Mouse (Mus musculus) kidney, postnatal 0 days (tissue): ENCODE measurements at regions not wholly inside any gene's neighbourhood (a gene's known extent, or its start where the extent isn't known, plus 50 kb on each side); places are given as distances from the start of the nearest gene placed in this dataset.

ENCODE experiments used
- ATAC-seq: fragments of 200-750 bp; cut with Nextera tagmentation; replicated peaks from 2 replicates; pipeline ENCODE4 v1.8.0; 2017; ENCODE audit warnings: low read depth, moderate number of reproducible peaks, moderate TSS enrichment, moderate library complexity; ENCODE audit not compliant: low FRiP score
- DNase-seq: peaks from one replicate; pipeline ENCODE4 v3.0.0-alpha.2; 2016; ENCODE audit warnings: low spot score
- H3K27ac ChIP-seq: fragments of 300-500 bp; sonication (generic); 2 replicates; pipeline ENCODE4 v1.5.1; 2014; ENCODE audit warnings: mild to moderate bottlenecking
- H3K27me3 ChIP-seq: fragments of 300-500 bp; sonication (generic); 2 replicates; pipeline ENCODE4 v1.6.1; 2014; ENCODE audit warnings: low read length, mixed read lengths; ENCODE audit not compliant: insufficient read depth
- H3K36me3 ChIP-seq: fragments of 300-500 bp; sonication (generic); 2 replicates; pipeline ENCODE4 v1.6.1; 2014; ENCODE audit warnings: low read length, mixed read lengths; ENCODE audit not compliant: insufficient read depth
- H3K4me1 ChIP-seq: fragments of 300-500 bp; sonication (generic); replicated peaks from 2 replicates; pipeline ENCODE4 v1.6.1; 2014; ENCODE audit warnings: antibody characterized with exemption, low read length, mixed read lengths; ENCODE audit not compliant: insufficient read depth
- H3K4me2 ChIP-seq: fragments of 300-500 bp; sonication (generic); 2 replicates; pipeline ENCODE4 v1.6.1; 2014; ENCODE audit warnings: mild to moderate bottlenecking, low read length, moderate library complexity, mixed read lengths
- H3K4me3 ChIP-seq: fragments of 300-500 bp; sonication (generic); replicated peaks from 2 replicates; pipeline ENCODE4 v1.5.1; 2014; ENCODE audit warnings: low read depth, low read length
- H3K9ac ChIP-seq: fragments of 300-500 bp; sonication (generic); 2 replicates; pipeline ENCODE4 v1.6.1; 2014; ENCODE audit warnings: low read depth, low read length
- H3K9me3 ChIP-seq: fragments of 300-500 bp; sonication (generic); replicated peaks from 2 replicates; pipeline ENCODE4 v1.6.1; 2016; ENCODE audit warnings: low read length, inconsistent platforms, mixed read lengths
- CTCF ChIP-seq: IDR thresholded peaks from 2 replicates; pipeline ENCODE4 v1.5.1; 2016; ENCODE audit warnings: antibody characterized with exemption, low read depth, mild to moderate bottlenecking, moderate library complexity
- WGBS: fragments of 180-500 bp; shearing (Covaris S2); extraction: QIAGEN DNeasy Blood & Tissue Kit; methylation state at CpG from one replicate; pipeline ENCODE4 v1.1.7; 2014; 5-methylcytosine and 5-hydroxymethylcytosine counted together

DNA sequence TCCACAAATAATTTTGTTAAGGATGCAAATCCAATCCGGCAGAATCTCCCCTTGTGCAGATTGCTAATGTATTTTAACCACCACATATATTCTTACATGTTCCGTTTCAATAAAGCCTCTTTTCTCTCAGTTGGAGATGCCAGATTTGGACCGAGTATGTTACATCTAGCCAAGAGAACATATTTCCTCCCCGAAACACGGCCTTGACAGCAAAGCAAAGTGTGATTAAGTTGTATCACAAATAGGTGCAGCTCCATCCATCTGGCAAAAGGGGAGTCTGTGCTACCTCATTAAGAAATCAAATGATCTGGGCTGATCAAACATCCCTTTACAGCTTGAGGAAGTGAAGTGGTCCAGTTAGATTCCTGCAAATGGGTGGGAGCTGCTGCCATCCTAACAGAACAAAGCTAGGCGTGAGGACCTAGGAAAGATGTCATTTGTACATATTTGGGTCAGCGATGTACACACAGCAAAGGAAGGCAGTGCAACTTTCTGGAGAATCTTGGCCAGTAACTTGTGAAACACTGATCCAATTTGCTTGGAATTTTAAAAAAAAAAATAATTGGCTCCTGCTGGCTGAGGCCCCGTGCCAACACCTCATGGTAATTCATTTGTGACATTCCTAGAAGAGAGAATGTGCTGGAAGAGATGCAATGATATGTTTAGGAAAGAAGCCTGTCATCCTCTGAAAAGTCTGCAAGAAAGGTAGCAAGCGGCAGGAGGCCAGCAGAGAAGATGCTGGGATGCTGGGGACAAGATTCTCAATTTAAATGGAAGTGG, 223.8 kb downstream of the Rpl10-ps3 start:
- 78% methylated on average over 9 of the region's 9 CpGs for WGBS
- Histone ChIP-seq H3K4me3 (no peak overlapping the region), H3K9ac (no peak overlapping the region), H3K27ac (no peak overlapping the region), H3K4me1 (no peaks in the 10 kb centered on the region), H3K36me3 (no peaks in the 10 kb centered on the region), H3K4me2 (no peak overlapping the region), H3K27me3 (no peaks in the 10 kb centered on the region), H3K9me3 (no peaks in the 10 kb centered on the region)
- no peak for TF ChIP-seq CTCF
- DNase-seq (no peak), ATAC-seq (no peak)

DNA sequence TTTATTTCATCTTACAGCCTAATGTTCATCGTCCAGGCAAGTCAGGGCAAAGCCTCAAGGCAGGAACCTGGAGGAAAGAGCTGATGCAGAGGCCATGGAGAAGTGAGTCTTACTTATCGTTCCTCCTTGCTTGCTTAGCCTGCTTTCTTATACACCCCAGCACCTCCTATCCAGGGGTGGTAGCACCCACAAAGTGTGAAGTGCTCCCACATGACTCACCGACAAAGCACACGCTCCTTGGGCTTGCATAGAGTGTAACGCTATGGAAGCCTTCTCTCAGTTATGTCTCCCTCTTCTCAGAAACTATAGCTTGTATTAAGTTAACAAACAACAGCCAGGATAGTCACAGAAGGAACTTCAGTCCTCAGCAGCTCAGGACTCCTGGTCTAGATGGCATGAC, 225.4 kb downstream of the Rpl10-ps3 start:
- Histone ChIP-seq H3K4me2 (no peak overlapping the region), H3K36me3 (no peaks in the 10 kb centered on the region), H3K9me3 (no peaks in the 10 kb centered on the region), H3K27ac (no peak overlapping the region), H3K27me3 (no peaks in the 10 kb centered on the region), H3K4me1 (no peaks in the 10 kb centered on the region), H3K4me3 (no peak overlapping the region), H3K9ac (no peak overlapping the region)
- TF ChIP-seq CTCF = no peak
- DNase-seq (no peak), ATAC-seq (no peak)
- WGBS = 89% methylated on average over 5 of the region's 5 CpGs

- 80% methylated on average over 6 of the region's 6 CpGs for WGBS
- H3K36me3 ChIP-seq = no peaks in the 10 kb centered on the region
Observed at GRCm38 (mm10) chr9:50118578-50118977, 226.2 kb downstream of the Rpl10-ps3 start.

GRCm38 (mm10) chr9:50106551-50106950, 238.2 kb downstream of the Rpl10-ps3 start:
- H3K4me3 ChIP-seq = no peak overlapping the region
- no peak overlapping the region for H3K9ac ChIP-seq
- no peak for ATAC-seq
- DNase-seq = no peak
- no peaks in the 10 kb centered on the region for H3K27me3 ChIP-seq
- no peak overlapping the region for H3K27ac ChIP-seq
- TF ChIP-seq CTCF = no peak
- 77% methylated on average over 4 of the region's 4 CpGs for WGBS
- no peaks in the 10 kb centered on the region for H3K36me3 ChIP-seq
- H3K4me2 ChIP-seq = no peak overlapping the region
- no peaks in the 10 kb centered on the region for H3K9me3 ChIP-seq
- H3K4me1 ChIP-seq = no peaks in the 10 kb centered on the region

More at GRCm38 (mm10) chr9:50118578-50118977, 226.2 kb downstream of the Rpl10-ps3 start:
- DNase-seq = no peak
- Histone ChIP-seq H3K27ac (no peak overlapping the region), H3K9me3 (no peaks in the 10 kb centered on the region), H3K4me2 (no peak overlapping the region), H3K9ac (no peak overlapping the region), H3K27me3 (no peaks in the 10 kb centered on the region), H3K4me1 (no peaks in the 10 kb centered on the region), H3K4me3 (no peak overlapping the region)
- no peak for TF ChIP-seq CTCF
- no peak for ATAC-seq

DNA sequence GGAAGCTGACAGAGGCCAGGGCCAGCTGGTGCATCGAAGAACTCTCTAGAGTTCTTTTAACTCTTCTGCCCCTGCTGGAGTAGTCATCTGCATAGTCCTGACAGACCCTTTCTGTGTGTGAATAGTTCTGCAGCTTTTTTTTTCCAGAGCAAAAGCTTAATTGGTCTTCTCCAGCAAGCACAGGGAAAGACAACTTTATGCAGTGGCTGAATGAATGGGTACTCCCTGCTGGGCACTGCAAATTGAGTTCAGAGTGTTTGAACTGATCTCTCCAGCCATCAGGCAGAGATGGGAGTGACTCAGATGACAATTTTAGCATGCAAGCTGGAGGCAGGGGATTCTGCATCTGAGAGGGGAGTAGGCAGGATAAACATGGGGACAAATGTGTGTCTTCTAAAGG, 242.0 kb downstream of the Rpl10-ps3 start:
- WGBS = 22% methylated on average over 1 of the region's 1 CpGs
- ATAC-seq (no peak), DNase-seq (no peak)
- Histone ChIP-seq H3K36me3 (no peaks in the 10 kb centered on the region), H3K27me3 (no peaks in the 10 kb centered on the region), H3K4me3 (no peak overlapping the region), H3K4me2 (no peak overlapping the region), H3K9me3 (no peaks in the 10 kb centered on the region), H3K4me1 (no peaks in the 10 kb centered on the region), H3K27ac (no peak overlapping the region), H3K9ac (no peak overlapping the region)
- no peak for TF ChIP-seq CTCF

DNA sequence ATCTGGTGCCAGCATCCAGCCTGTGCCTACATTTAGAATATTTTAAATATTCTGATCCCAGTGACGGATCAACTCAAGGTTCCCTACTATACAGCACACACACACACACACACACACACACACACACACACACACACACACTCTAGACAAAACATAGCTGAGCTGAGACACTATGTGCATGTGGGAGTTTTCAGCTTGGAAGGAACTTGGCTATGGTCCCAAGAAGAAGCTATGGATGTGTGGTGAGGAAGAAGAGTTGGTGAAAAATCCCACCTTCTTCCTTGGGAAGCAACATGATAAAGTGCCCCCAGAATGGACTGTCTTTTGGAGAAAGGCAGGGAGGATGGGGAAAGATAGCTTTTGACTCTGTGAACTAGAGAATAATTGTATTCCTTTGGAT, 243.7 kb downstream of the Rpl10-ps3 start:
- TF ChIP-seq CTCF = no peak
- WGBS = 83% methylated on average over 1 of the region's 1 CpGs
- DNase-seq = no peak
- no peaks in the 10 kb centered on the region for H3K4me1 ChIP-seq
- H3K36me3 ChIP-seq = no peaks in the 10 kb centered on the region
- no peak overlapping the region for H3K27ac ChIP-seq
- no peak overlapping the region for H3K9ac ChIP-seq
- no peak overlapping the region for H3K4me3 ChIP-seq
- no peak for ATAC-seq
- no peak overlapping the region for H3K4me2 ChIP-seq
- H3K27me3 ChIP-seq = no peaks in the 10 kb centered on the region
- H3K9me3 ChIP-seq = no peaks in the 10 kb centered on the region

DNA sequence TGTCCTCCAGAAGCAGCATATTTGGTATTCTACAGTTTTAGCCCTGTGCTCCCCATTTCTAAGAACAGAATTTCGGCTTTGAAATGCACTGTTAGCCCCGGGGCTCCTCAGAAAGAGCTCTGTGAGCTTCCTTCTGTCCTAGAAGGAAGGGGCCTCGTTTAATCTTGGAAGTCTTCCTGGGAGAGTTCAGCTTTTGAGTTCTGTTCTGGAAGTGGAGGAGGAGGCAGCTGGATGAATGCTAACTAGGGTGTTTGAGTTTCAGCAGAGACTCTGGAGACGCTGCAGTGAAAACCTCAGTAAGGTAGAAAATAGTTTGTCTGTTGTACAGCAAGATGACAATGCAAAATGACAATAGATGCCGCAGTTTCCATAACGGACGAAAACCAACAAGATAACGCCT, 253.8 kb downstream of the Rpl10-ps3 start:
- Histone ChIP-seq H3K9ac (no peak overlapping the region), H3K9me3 (no peaks in the 10 kb centered on the region), H3K4me3 (no peak overlapping the region), H3K4me2 (no peak overlapping the region), H3K4me1 (no peaks in the 10 kb centered on the region), H3K36me3 (no peaks in the 10 kb centered on the region), H3K27ac (no peak overlapping the region), H3K27me3 (no peaks in the 10 kb centered on the region)
- WGBS = 80% methylated on average over 8 of the region's 8 CpGs
- DNase-seq (no peak), ATAC-seq (no peak)
- TF ChIP-seq CTCF = no peak
